Mouse (Mus musculus): ENCODE results near the gene Nhlh1. TPM values are rescaled to one million over a fixed set of nuclear protein-coding genes. Genes with fewer than 3 reads are reported as not detected.

Gene Nhlh1
- not detected in 2 replicates for polyA plus RNA-seq (2012; ENCODE audit: insufficient read depth, insufficient read length, missing spikeins)

- Histone ChIP-seq H3K4me3 (ENCODE audit: insufficient read depth, low read depth, low read length) (no peak within 1 kb of the TSS), H3K4me1 (ENCODE audit: control insufficient read depth, insufficient read depth, insufficient read length, low read length) (no peaks in the 10 kb centered on the region), H3K27ac (replicated peaks; ENCODE audit: low read depth, low read length) (no peak within 1 kb of the TSS)
Observed at GRCm38 (mm10) chr1:172057491-172057921, at the start of gene Nhlh1. TSS of gene Nhlh1 (minus strand) at chr1:172057573.

GRCm38 (mm10) chr1:172105101-172105500 lies 47.7 kb upstream of the Nhlh1 start:
- Histone ChIP-seq H3K4me1 (ENCODE audit: control insufficient read depth, insufficient read depth, insufficient read length, low read length) (no peaks in the 10 kb centered on the region), H3K4me3 (ENCODE audit: insufficient read depth, low read depth, low read length) (no peak overlapping the region), H3K27ac (replicated peaks; ENCODE audit: low read depth, low read length) (no peak overlapping the region)

GRCm38 (mm10) chr1:172103619-172104018 lies 46.2 kb upstream of the Nhlh1 start:
- Histone ChIP-seq H3K4me3 (ENCODE audit: insufficient read depth, low read depth, low read length) (no peak overlapping the region), H3K27ac (replicated peaks; ENCODE audit: low read depth, low read length) (no peak overlapping the region), H3K4me1 (ENCODE audit: control insufficient read depth, insufficient read depth, insufficient read length, low read length) (no peaks in the 10 kb centered on the region)

GRCm38 (mm10) chr1:172099325-172100033 lies 42.1 kb upstream of the Nhlh1 start:
- Histone ChIP-seq H3K4me1 (ENCODE audit: control insufficient read depth, insufficient read depth, insufficient read length, low read length) (no peaks in the 10 kb centered on the region), H3K27ac (replicated peaks; ENCODE audit: low read depth, low read length) (no peak overlapping the region), H3K4me3 (ENCODE audit: insufficient read depth, low read depth, low read length) (no peak overlapping the region)

- Histone ChIP-seq H3K4me1 (ENCODE audit: control insufficient read depth, insufficient read depth, insufficient read length, low read length) (no peaks in the 10 kb centered on the region), H3K27ac (replicated peaks; ENCODE audit: low read depth, low read length) (no peak overlapping the region), H3K4me3 (ENCODE audit: insufficient read depth, low read depth, low read length) (no peak overlapping the region)
Observed at GRCm38 (mm10) chr1:172095202-172095601, 37.8 kb upstream of the Nhlh1 start.

- H3K27ac ChIP-seq (replicated peaks; ENCODE audit: low read depth, low read length): no peak overlapping the region
Observed at GRCm38 (mm10) chr1:172094295-172094694, 36.9 kb upstream of the Nhlh1 start.

GRCm38 (mm10) chr1:172093522-172093921 lies 36.1 kb upstream of the Nhlh1 start:
- no peak overlapping the region for H3K27ac ChIP-seq (replicated peaks; ENCODE audit: low read depth, low read length)

More at GRCm38 (mm10) chr1:172094295-172094694, 36.9 kb upstream of the Nhlh1 start:
- Histone ChIP-seq H3K4me3 (ENCODE audit: insufficient read depth, low read depth, low read length) (no peak overlapping the region), H3K4me1 (ENCODE audit: control insufficient read depth, insufficient read depth, insufficient read length, low read length) (no peaks in the 10 kb centered on the region)

GRCm38 (mm10) chr1:172082899-172083445 lies 25.6 kb upstream of the Nhlh1 start:
- Histone ChIP-seq H3K27ac (replicated peaks; ENCODE audit: low read depth, low read length) (peak overlapping the region; percentile 67), H3K4me3 (ENCODE audit: insufficient read depth, low read depth, low read length) (peak overlapping the region; percentile 88), H3K4me1 (ENCODE audit: control insufficient read depth, insufficient read depth, insufficient read length, low read length) (peaks cover 5% of the 10 kb centered on the region; the same call in 1 of the 2 replicates)

More at GRCm38 (mm10) chr1:172093522-172093921, 36.1 kb upstream of the Nhlh1 start:
- no peaks in the 10 kb centered on the region for H3K4me1 ChIP-seq (ENCODE audit: control insufficient read depth, insufficient read depth, insufficient read length, low read length)
- no peak overlapping the region for H3K4me3 ChIP-seq (ENCODE audit: insufficient read depth, low read depth, low read length)

GRCm38 (mm10) chr1:172082101-172082898 lies 24.9 kb upstream of the Nhlh1 start, which contains the start of the genes Copa and Ncstn:
TSS of gene Copa (plus strand) at chr1:172082529.
TSS of gene Ncstn (minus strand) at chr1:172082795.
- Histone ChIP-seq H3K4me1 (ENCODE audit: control insufficient read depth, insufficient read depth, insufficient read length, low read length) (peaks cover 5% of the 10 kb centered on the region; the same call in 1 of the 2 replicates), H3K27ac (replicated peaks; ENCODE audit: low read depth, low read length) (peak within 1 kb of the TSS; percentile 89)

GRCm38 (mm10) chr1:172077981-172078380 lies 20.6 kb upstream of the Nhlh1 start:
- no peak overlapping the region for H3K27ac ChIP-seq (replicated peaks; ENCODE audit: low read depth, low read length)
- no peak overlapping the region for H3K4me3 ChIP-seq (ENCODE audit: insufficient read depth, low read depth, low read length)
- H3K4me1 ChIP-seq (ENCODE audit: control insufficient read depth, insufficient read depth, insufficient read length, low read length): 0 out of 2 replicates have a peak, but pooled peaks cover 2% of the 10 kb centered on the region

More at GRCm38 (mm10) chr1:172082101-172082898, 24.9 kb upstream of the Nhlh1 start, which contains the start of the genes Copa and Ncstn:
- peak within 1 kb of the TSS; percentile 88 for H3K4me3 ChIP-seq (ENCODE audit: insufficient read depth, low read depth, low read length)

GRCm38 (mm10) chr1:172072604-172073003 lies 15.2 kb upstream of the Nhlh1 start:
- Histone ChIP-seq H3K4me1 (ENCODE audit: control insufficient read depth, insufficient read depth, insufficient read length, low read length) (no peaks in the 10 kb centered on the region), H3K27ac (replicated peaks; ENCODE audit: low read depth, low read length) (no peak overlapping the region), H3K4me3 (ENCODE audit: insufficient read depth, low read depth, low read length) (no peak overlapping the region)

GRCm38 (mm10) chr1:172071556-172071955 lies 14.2 kb upstream of the Nhlh1 start:
- no peak overlapping the region for H3K4me3 ChIP-seq (ENCODE audit: insufficient read depth, low read depth, low read length)
- no peaks in the 10 kb centered on the region for H3K4me1 ChIP-seq (ENCODE audit: control insufficient read depth, insufficient read depth, insufficient read length, low read length)
- H3K27ac ChIP-seq (replicated peaks; ENCODE audit: low read depth, low read length): no peak overlapping the region

GRCm38 (mm10) chr1:172070227-172070626 lies 12.9 kb upstream of the Nhlh1 start:
- H3K27ac ChIP-seq (replicated peaks; ENCODE audit: low read depth, low read length): no peak overlapping the region
- H3K4me3 ChIP-seq (ENCODE audit: insufficient read depth, low read depth, low read length): no peak overlapping the region
- H3K4me1 ChIP-seq (ENCODE audit: control insufficient read depth, insufficient read depth, insufficient read length, low read length): no peaks in the 10 kb centered on the region

GRCm38 (mm10) chr1:172064613-172065141 lies 7.3 kb upstream of the Nhlh1 start:
- Histone ChIP-seq H3K4me1 (ENCODE audit: control insufficient read depth, insufficient read depth, insufficient read length, low read length) (no peaks in the 10 kb centered on the region), H3K4me3 (ENCODE audit: insufficient read depth, low read depth, low read length) (no peak overlapping the region), H3K27ac (replicated peaks; ENCODE audit: low read depth, low read length) (no peak overlapping the region)

Data from brown adipose tissue, adult 24 weeks (tissue).